In the genomic region with DNA sequence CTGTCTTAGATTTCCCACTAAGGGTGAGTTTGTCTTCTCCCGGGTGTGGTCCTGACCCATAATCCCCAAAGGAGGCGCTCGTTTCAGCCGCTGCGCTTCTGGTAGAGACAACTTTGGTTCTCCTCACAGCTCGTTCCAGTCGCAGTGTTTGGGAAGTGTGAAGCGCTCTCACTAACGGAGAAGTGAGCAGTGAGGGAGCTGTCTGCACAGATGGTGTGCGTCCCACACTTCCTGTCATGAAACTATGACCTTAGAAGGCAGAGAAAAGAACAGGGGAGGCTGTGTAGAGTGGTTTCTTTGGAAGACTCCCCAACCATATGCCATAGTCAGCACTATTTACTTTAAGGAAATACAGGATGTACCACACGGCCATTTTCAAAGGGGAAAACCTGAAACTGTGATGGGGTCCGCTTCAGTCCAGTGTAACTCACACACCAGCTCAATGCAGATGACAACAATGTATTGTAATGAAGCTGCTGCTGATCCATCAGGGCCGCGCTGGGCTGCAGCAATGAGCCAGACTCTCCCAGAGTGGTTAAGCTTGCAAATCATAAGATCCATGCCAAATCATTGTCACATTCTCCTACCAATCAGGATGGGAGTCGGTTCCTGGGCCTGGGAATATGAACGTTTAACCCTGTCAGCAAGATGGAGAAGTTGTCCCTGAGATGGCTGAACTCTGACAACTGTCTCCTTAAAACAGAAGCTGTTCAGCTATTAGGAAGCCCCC, we compare ENCODE assay signal across 12 mouse cellular contexts. TPM values are rescaled to one million over a fixed set of nuclear protein-coding genes. Genes with fewer than 3 reads are reported as not detected.
DNase-seq lines count a peak whose midpoint lies in the region; ATAC-seq and TF ChIP-seq lines count a peak whose summit lies in the region.
"Had no signal": no experiment of that assay in that cellular context is flagged by ENCODE, and none has a peak within 500 bp of the region (broad histone marks: within the 10 kb centered on the region; RNA-seq: fewer than 3 reads in every experiment).

No protein-coding gene starts in this region.

- no peaks in the 10 kb centered on the region for H3K27me3 ChIP-seq in forebrain, embryonic 14.5 days (replicated peaks; ENCODE audit: control insufficient read depth, insufficient read depth, low read length)
- no peaks in the 10 kb centered on the region for H3K27me3 ChIP-seq in forebrain, embryonic 11.5 days (ENCODE audit: control insufficient read depth, insufficient read depth, low read length)
- H3K27me3 ChIP-seq: midbrain, embryonic 15.5 days had no signal

- H3K4me2 ChIP-seq in forebrain, embryonic 14.5 days (ENCODE audit: low read length), result no peak overlapping the region
- no peak overlapping the region for H3K4me2 ChIP-seq in forebrain, embryonic 11.5 days (ENCODE audit: low read depth, low read length, severe bottlenecking)
- H3K4me2 ChIP-seq: midbrain, embryonic 15.5 days had no signal

- DNase-seq in forebrain, embryonic 14.5 days (ENCODE audit: low spot score), result peak; percentile 62
- no peak for DNase-seq in forebrain, embryonic 11.5 days (ENCODE audit: low spot score)
- DNase-seq in left cerebral cortex, adult 2 months (ENCODE audit: extremely low spot score in 1 of 2, low spot score in 2 of 2), result peak; percentile 38 to 48
- DNase-seq in left cerebral cortex, adult 11 months (ENCODE audit: low spot score), result no peak
- peak; percentile 42 for DNase-seq in kidney, postnatal 14 days
- DNase-seq in right cerebral cortex, postnatal 25 days, result peak; percentile 42
- DNase-seq in thymus, postnatal 14 days, result no peak
- DNase-seq in cerebellum, postnatal 25 days, result no peak
- DNase-seq: gastrocnemius, postnatal 10 days had no signal

- peaks cover 21% of the 10 kb centered on the region for H3K36me3 ChIP-seq in forebrain, embryonic 14.5 days (ENCODE audit: control insufficient read depth, insufficient read depth, low read length)
- H3K36me3 ChIP-seq in forebrain, embryonic 11.5 days (ENCODE audit: control insufficient read depth, insufficient read depth, low read length), result no peaks in the 10 kb centered on the region; the same call in 1 of the 2 replicates

- H3K9me3 ChIP-seq in forebrain, embryonic 14.5 days (replicated peaks; ENCODE audit: control insufficient read depth, low read length), result no peaks in the 10 kb centered on the region
- H3K9me3 ChIP-seq in forebrain, embryonic 11.5 days (ENCODE audit: control insufficient read depth, low read length), result no peaks in the 10 kb centered on the region
- H3K9me3 ChIP-seq: midbrain, embryonic 15.5 days had no signal

- H3K9ac ChIP-seq in forebrain, embryonic 14.5 days (ENCODE audit: low read length), result no peak overlapping the region; the same call in 1 of the 2 replicates
- H3K9ac ChIP-seq in forebrain, embryonic 11.5 days (ENCODE audit: low read length), result no peak overlapping the region
- H3K9ac ChIP-seq: midbrain, embryonic 15.5 days had no signal

- 61% methylated on average over 16 of the region's 16 CpGs for WGBS in forebrain, embryonic 14.5 days
- WGBS in forebrain, embryonic 11.5 days, result 79% methylated on average over 16 of the region's 16 CpGs

- TF ChIP-seq CTCF in left cerebral cortex, adult 2 months (IDR thresholded peaks at IDR 0.05), result peak; percentile 27; the same call in 1 of the 2 replicates

- no peak overlapping the region for H3K4me3 ChIP-seq in forebrain, embryonic 14.5 days (ENCODE audit: low read depth, low read length)
- H3K4me3 ChIP-seq in forebrain, embryonic 11.5 days (ENCODE audit: low read depth, low read length), result no peak overlapping the region
- no peak overlapping the region for H3K4me3 ChIP-seq in left cerebral cortex, adult 2 months
- H3K4me3 ChIP-seq: midbrain, embryonic 15.5 days had no signal

- no peak overlapping the region for H3K27ac ChIP-seq in forebrain, embryonic 14.5 days (ENCODE audit: low read depth, low read length)
- H3K27ac ChIP-seq in forebrain, embryonic 11.5 days (ENCODE audit: low read depth, low read length), result no peak overlapping the region
- H3K27ac ChIP-seq in left cerebral cortex, adult 2 months, result peak overlapping the region; percentile 67; the same call in 1 of the 2 replicates
- H3K27ac ChIP-seq: hindbrain, postnatal 0 days; midbrain, embryonic 15.5 days had no signal

- peak; percentile 88 for ATAC-seq in forebrain, embryonic 14.5 days
- ATAC-seq in forebrain, embryonic 11.5 days (replicated peaks; ENCODE audit: low FRiP score), result no peak
- ATAC-seq: hindbrain, postnatal 0 days; midbrain, embryonic 15.5 days had no signal

- intact Hi-C loops in left cerebral cortex, adult 2 months (cut with DNase I), result loop anchor here (1.0 kb wide), 2 partner anchors 9 to 24 kb away; no protein-coding TSS in a partner anchor

- no peaks in the 10 kb centered on the region for H3K4me1 ChIP-seq in forebrain, embryonic 14.5 days (ENCODE audit: control insufficient read depth, insufficient read depth, low read length)
- no peaks in the 10 kb centered on the region for H3K4me1 ChIP-seq in forebrain, embryonic 11.5 days (replicated peaks; ENCODE audit: control insufficient read depth, insufficient read depth, low read length)
- H3K4me1 ChIP-seq: midbrain, embryonic 15.5 days had no signal

RNA-seq across cellular contexts. Expression of gene Tal2, which starts 28.9 kb away (rescaled TPM):
- 0.19 and 0.28 TPM in 2 replicates for polyA plus RNA-seq in forebrain, embryonic 14.5 days (2014; fragmentation: Nextera tagmentation; extraction: Ambion mirVana)
- 3.1 and 4.0 TPM in 2 replicates for polyA plus RNA-seq in forebrain, embryonic 11.5 days (2014; fragmentation: Nextera tagmentation; extraction: Ambion mirVana)
- total RNA-seq in left cerebral cortex, adult 2 months (2021), result under 1 TPM; 0.11 to 0.19 TPM
- polyA plus RNA-seq: liver, adult 2 months had no signal

RNA-seq across cellular contexts. Expression of gene Fktn, which starts 36.8 kb away (rescaled TPM):
- 12.5 and 15.8 TPM in 2 replicates for polyA plus RNA-seq in forebrain, embryonic 14.5 days (2014; fragmentation: Nextera tagmentation; extraction: Ambion mirVana)
- 18.7 and 25.4 TPM in 2 replicates for polyA plus RNA-seq in forebrain, embryonic 11.5 days (2014; fragmentation: Nextera tagmentation; extraction: Ambion mirVana)
- total RNA-seq in left cerebral cortex, adult 2 months (2021), result 10 to 100 TPM; 27.4 to 28.2 TPM

Comparison
In these comparisons a context has a peak if more than half of its experiments do, and no peak if none do; other contexts are left out.
1. DNase-seq: peak in forebrain, embryonic 14.5 days (single experiment), left cerebral cortex, adult 2 months (2 of 2), kidney, postnatal 14 days (single experiment) and right cerebral cortex, postnatal 25 days (single experiment); none in forebrain, embryonic 11.5 days (single experiment), left cerebral cortex, adult 11 months (single experiment), thymus, postnatal 14 days (single experiment) and cerebellum, postnatal 25 days (0 of 2).